Mouse (Mus musculus) monocyte, adult 2 months (primary cell): Measurements from ENCODE around the gene Dnah6.

Experiments
- DNase-seq, 2 experiments: peaks; one replicate each; pipeline ENCODE4 v3.0.0; 2022; ENCODE audit warnings: low spot score in 2 of 2, low read depth in 1 of 2

The Dnah6 gene

GRCm38 (mm10) chr6:73042278-73042677 lies 179.2 kb downstream of the Dnah6 start:
- DNase-seq: no peak

DNA sequence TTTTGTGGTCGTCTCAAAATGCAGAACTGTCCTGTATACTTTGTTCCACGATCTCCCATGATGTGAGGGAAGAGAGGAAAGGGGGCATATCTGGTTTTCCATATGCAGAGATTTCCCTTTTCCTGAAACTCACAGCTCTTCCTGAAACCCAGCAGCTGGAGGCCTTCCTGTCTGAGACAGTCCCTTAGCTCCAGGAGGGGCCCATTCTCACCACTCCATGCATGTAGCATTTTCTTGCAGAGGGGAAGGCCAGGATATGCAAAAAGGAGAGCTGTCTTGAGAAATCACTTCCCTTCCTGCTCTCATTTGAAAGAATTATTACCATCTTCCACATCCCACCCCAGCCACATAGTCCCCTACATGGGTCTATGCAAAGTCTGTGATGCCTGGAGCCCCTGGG lies 183.2 kb downstream of the Dnah6 start:
- no peak for DNase-seq

DNA sequence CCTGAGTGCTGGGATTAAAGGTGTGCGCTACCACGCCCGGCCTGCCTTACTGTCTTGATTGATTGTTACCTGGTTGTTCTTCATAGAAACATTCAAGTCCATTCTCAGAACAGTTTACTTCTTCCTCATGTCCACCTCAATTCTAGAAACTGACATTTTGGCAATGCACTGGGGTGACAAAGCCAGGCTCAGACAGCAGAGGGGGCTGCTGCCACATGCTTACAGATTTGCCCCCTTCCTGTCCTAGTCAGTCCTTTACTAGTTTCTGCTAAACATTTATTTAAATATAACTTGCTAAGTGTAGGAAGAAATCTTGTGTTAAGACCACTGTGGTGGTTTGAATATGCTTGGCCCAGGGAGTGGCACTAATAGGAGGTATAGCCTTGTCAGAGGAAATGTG lies 192.6 kb downstream of the Dnah6 start:
- no peak for DNase-seq

- DNase-seq: no peak
These were observed 193.6 kb downstream of the Dnah6 start for GRCm38 (mm10) chr6:73027881-73028280.

DNA sequence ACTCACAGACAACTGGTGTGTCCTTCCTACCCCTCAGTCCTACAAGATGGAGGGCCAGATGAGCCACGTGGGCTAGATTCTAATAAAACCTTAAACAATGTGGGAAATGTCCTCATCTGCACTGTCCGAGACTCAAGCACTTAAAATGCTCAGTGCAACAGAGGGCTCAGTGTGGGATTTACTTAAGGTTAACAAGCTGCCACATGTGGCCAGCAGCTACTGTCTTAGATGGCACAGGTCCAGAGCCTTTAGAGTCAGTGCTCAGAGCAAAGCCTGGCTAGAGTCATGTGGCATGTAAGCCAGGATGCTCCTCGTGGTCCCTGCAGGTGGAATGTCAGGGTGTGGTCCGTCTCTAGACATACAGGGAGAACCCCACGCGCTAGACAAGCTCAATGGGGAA lies 194.6 kb downstream of the Dnah6 start:
- DNase-seq: no peak

- no peak for DNase-seq
These were observed 201.4 kb downstream of the Dnah6 start for GRCm38 (mm10) chr6:73020061-73020460.

- no peak for DNase-seq
These were observed 202.6 kb downstream of the Dnah6 start for GRCm38 (mm10) chr6:73018725-73019280.

- DNase-seq: no peak
These were observed 206.9 kb downstream of the Dnah6 start for GRCm38 (mm10) chr6:73014317-73015160.

DNA sequence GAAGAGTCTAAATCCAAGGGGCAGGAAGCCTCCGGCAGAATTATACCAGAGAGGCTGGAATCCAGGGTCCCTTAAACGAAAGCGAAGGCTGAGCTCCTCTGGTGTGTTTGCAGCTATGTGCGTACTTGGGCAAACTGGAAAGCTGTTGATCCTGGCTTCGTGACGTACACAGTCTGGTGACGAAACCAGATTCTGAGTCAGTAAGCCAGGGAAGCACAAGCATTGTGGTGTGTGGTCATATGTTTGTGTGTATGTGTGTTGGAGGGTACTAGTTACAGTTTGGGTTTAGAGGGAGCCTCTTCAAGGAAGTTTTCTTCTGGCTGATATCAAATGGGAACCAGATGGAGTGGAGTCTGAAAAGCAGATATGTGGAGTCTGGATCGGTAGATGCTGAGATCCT lies 208.5 kb downstream of the Dnah6 start:
- no peak for DNase-seq

DNA sequence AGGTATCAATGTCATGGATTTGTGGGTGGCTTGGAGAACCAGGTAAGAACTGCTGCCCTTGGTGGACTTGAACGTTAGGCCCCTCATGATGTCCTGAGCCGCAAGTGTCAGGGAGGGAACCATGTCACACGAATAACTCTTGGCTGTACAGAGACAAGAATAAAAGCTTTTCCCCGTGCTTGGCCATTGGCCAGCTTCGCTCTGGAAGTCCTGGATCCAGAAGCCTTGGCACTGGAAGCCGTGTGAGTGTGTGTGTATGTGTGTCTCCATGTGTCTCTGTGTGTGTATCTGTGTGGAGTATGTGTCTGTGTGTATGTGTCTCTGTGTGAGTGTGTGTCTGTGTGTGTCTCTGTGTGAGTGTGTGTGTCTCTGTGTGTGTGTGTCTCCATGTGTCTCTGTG lies 209.6 kb downstream of the Dnah6 start:
- DNase-seq: no peak

- peak; percentile 26 to 46 for DNase-seq
These were observed 211.4 kb downstream of the Dnah6 start for GRCm38 (mm10) chr6:73010073-73010472.

- DNase-seq: no peak
These were observed 217.8 kb downstream of the Dnah6 start for GRCm38 (mm10) chr6:73003601-73004000.

GRCm38 (mm10) chr6:73002391-73002790 lies 219.1 kb downstream of the Dnah6 start:
- no peak for DNase-seq

DNA sequence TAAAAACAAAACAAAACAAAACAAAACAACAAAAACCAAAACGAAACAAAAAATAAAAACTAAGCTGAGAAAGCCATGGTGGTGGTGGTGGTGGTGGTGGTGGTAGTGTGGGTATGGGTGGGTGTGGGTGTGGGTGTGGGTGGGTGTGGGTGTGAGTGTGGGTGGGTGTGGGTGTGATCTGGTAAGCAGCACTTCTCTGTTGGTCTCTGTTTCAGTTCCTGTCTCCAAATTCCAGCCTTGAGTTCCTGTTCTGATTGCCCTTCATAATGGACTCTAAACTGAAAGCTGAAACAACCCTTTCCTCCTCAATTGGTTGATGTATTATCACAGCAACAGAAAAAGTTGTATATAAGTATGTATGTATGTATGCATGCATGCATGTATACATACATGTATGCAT lies 222.6 kb downstream of the Dnah6 start:
- DNase-seq: no peak

DNA sequence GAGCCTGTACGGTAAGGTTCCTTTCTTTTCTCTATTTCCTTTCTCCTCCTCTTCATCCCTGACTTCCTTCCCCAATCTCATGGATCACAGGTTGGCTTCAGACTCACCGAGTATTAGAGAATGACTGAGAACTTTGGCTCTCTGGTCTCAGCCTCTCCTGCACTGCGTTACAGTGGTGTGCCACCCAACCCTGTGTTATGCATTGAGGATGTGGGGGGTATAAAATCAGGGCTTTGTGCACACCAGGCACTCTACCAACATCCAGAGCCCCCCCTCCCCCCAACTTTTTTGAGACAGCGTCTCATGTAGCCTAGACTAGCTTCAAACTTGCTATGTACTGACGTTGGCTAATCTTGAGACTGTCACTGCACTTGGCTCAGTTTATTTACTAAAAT lies 227.8 kb downstream of the Dnah6 start:
- no peak for DNase-seq

- no peak for DNase-seq
These were observed 228.3 kb downstream of the Dnah6 start for GRCm38 (mm10) chr6:72993054-72993687.

- no peak for DNase-seq
These were observed 231.2 kb downstream of the Dnah6 start for GRCm38 (mm10) chr6:72990206-72990605.

GRCm38 (mm10) chr6:72989028-72989736 lies 232.3 kb downstream of the Dnah6 start:
- no peak for DNase-seq

DNA sequence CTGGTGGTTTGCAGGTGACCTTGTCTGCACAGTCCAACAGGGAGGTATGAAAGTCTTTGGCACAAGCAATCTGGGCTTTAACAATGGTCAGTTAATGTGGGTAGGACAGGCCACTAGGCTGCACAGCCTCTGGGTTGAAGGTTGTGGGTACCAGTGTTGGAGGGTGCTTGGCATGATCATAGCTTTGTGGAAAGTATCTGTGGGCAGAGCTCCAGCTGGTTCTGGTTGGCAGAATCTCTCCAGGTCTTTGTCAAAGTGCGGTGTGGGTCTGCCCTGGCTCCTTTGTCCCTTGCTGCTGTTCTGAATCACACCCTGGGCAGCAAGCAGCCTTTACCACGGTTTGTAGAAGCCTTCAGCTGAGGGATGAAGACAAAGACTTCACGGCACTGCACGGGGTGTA lies 238.9 kb downstream of the Dnah6 start:
- no peak for DNase-seq

- DNase-seq: no peak
These were observed 239.6 kb downstream of the Dnah6 start for GRCm38 (mm10) chr6:72981851-72982250.

- no peak for DNase-seq
These were observed 240.3 kb downstream of the Dnah6 start for GRCm38 (mm10) chr6:72981124-72981651.
